Mouse (Mus musculus) thymus, postnatal 10 days (tissue): ENCODE data around the gene Rell1.
"Not testable (repeated sequence)": the region's sequence is repeated elsewhere in the genome, so short reads cannot be mapped to it uniquely, and the experiment has no call there.

Experiments
- DNase-seq, 2 experiments: peaks; one replicate each; pipeline ENCODE4 v3.0.0; 2021; ENCODE audit warnings: low spot score in 2 of 2

The Rell1 gene

GRCm38 (mm10) chr5:63903329-63903728 is 65.4 kb downstream of the Rell1 start:
- no peak for DNase-seq

GRCm38 (mm10) chr5:63897820-63898110 is 70.9 kb downstream of the Rell1 start:
- no peak for DNase-seq

GRCm38 (mm10) chr5:63897001-63897819 is 71.5 kb downstream of the Rell1 start:
- DNase-seq: not testable (repeated sequence)

- DNase-seq: no peak
Observed at GRCm38 (mm10) chr5:63891912-63892311, 76.8 kb downstream of the Rell1 start.

GRCm38 (mm10) chr5:63891241-63891640 is 77.5 kb downstream of the Rell1 start:
- DNase-seq: no peak

GRCm38 (mm10) chr5:63887111-63887510 is 81.6 kb downstream of the Rell1 start:
- DNase-seq: no peak

GRCm38 (mm10) chr5:63886709-63887108 is 82.0 kb downstream of the Rell1 start:
- peak in 1 of 2 experiments; percentile 19 for DNase-seq

- no peak for DNase-seq
Observed at GRCm38 (mm10) chr5:63886292-63886691, 82.4 kb downstream of the Rell1 start.

GRCm38 (mm10) chr5:63879026-63879425 is 89.7 kb downstream of the Rell1 start:
- DNase-seq: no peak

GRCm38 (mm10) chr5:63876081-63876480 is 92.6 kb downstream of the Rell1 start:
- no peak for DNase-seq

GRCm38 (mm10) chr5:63874880-63875279 is 93.8 kb downstream of the Rell1 start:
- DNase-seq: no peak

- no peak for DNase-seq
Observed at GRCm38 (mm10) chr5:63872176-63872932, 96.3 kb downstream of the Rell1 start.

- DNase-seq: no peak
Observed at GRCm38 (mm10) chr5:63867421-63867820, 101.3 kb downstream of the Rell1 start.

GRCm38 (mm10) chr5:63858901-63859300 is 109.8 kb downstream of the Rell1 start:
- no peak for DNase-seq
